Mouse (Mus musculus): Measurements from ENCODE around the gene Stat4. TPM values are rescaled to one million over a fixed set of nuclear protein-coding genes. Genes with fewer than 3 reads are reported as not detected.

Gene Stat4
- total and polyA plus RNA-seq, 3 experiments: 11.4 to 17.5 (median 16.7) TPM

DNA sequence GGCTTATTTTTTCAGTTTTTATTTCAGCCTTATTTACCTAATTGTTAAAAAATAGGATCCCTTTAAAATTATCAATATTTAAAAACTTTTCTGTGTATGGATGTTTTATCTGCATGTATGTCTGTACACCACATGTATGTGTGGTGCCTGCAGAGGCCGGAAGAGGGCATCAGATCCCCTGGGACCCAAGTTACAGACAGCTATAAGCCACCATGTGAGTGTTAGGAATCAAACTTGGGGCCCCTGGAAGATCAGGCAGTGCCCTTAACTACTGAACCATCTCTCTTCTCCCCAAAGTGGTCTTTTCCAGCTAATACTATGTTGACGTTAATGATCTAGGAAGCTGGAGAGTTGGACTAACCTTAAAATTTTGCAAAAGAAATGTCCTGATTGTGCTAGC, 160.5 kb downstream of the Stat4 start:
- peak; percentile 57 for DNase-seq (ENCODE audit: extremely low read depth)
- no peak overlapping the region for H3K4me2 ChIP-seq (ENCODE audit: insufficient read depth, low read depth, poor library complexity, severe bottlenecking)
- dilution Hi-C loops (cut with MboI; ENCODE audit: extremely low pct_ligation_motif_present, extremely low pct_unique_long_range_greater_than_20kb, low sequenced_read_pairs): no loop called here
- no peak overlapping the region for H3K9ac ChIP-seq (ENCODE audit: insufficient read depth, low read depth)
- 0 out of 2 replicates have a peak, but pooled peaks cover 2% of the 10 kb centered on the region for H3K79me2 ChIP-seq (replicated peaks; ENCODE audit: control insufficient read depth, extremely low read depth, insufficient read depth, poor library complexity, severe bottlenecking)
- H3K4me1 ChIP-seq (ENCODE audit: control insufficient read depth in 1 of 2, insufficient read depth in 2 of 2): peaks cover 24 to 83% of the 10 kb centered on the region in 2 experiments
- in situ Hi-C loops (cut with MboI; ENCODE audit: low pct_ligation_motif_present, low pct_unique_long_range_greater_than_20kb, low sequenced_read_pairs): no loop called here
- peak overlapping the region in 1 of 3 experiments; percentile 55 for H3K4me3 ChIP-seq (replicated peaks in 1 of 3; ENCODE audit: low read depth in 2 of 3, low read length in 2 of 3, poor library complexity in 1 of 3)
- no peak overlapping the region for H3K27ac ChIP-seq (ENCODE audit: insufficient read depth, low read depth)
- H3K9me3 ChIP-seq (replicated peaks; ENCODE audit: low read length): no peaks in the 10 kb centered on the region
- H3K27me3 ChIP-seq (replicated peaks): no peaks in the 10 kb centered on the region
- H3K36me3 ChIP-seq (replicated peaks in 1 of 2; ENCODE audit: control insufficient read depth in 1 of 2, insufficient read depth in 1 of 2, low read length in 1 of 2): peaks cover 84 to 87% of the 10 kb centered on the region in 2 experiments
- TF ChIP-seq CTCF (conservative IDR thresholded peaks at IDR 0.05 in 1 of 2, IDR thresholded peaks at IDR 0.05 in 1 of 2; ENCODE audit: low read depth in 2 of 2, low read length in 2 of 2) (peak in 1 of 2 experiments; percentile 35; a peak in 2 of 4 replicates), JUN (IDR thresholded peaks at IDR 0.05; ENCODE audit: insufficient read depth, low read depth, low read length) (no peak), IRF4 (IDR thresholded peaks at IDR 0.05; ENCODE audit: low read depth, low read length) (no peak), CHD2 (IDR thresholded peaks at IDR 0.05; ENCODE audit: low read length) (no peak), NRF1 (IDR thresholded peaks at IDR 0.05; ENCODE audit: low read depth, low read length) (no peak), NELFE (IDR thresholded peaks at IDR 0.05; ENCODE audit: low read depth, low read length) (no peak), ZMIZ1 (IDR thresholded peaks at IDR 0.05; ENCODE audit: low read depth, low read length) (no peak)

- peak overlapping the region in 1 of 3 experiments; percentile 55 for H3K4me3 ChIP-seq (replicated peaks in 1 of 3; ENCODE audit: low read depth in 2 of 3, low read length in 2 of 3, poor library complexity in 1 of 3)
- H3K27ac ChIP-seq (ENCODE audit: insufficient read depth, low read depth): peak overlapping the region; percentile 22; the same call in 1 of the 2 replicates
- no peaks in the 10 kb centered on the region for H3K27me3 ChIP-seq (replicated peaks)
- DNase-seq (ENCODE audit: extremely low read depth): no peak
- peaks cover 21 to 75% of the 10 kb centered on the region in 2 experiments for H3K4me1 ChIP-seq (ENCODE audit: control insufficient read depth in 1 of 2, insufficient read depth in 2 of 2)
- dilution Hi-C loops (cut with MboI; ENCODE audit: extremely low pct_ligation_motif_present, extremely low pct_unique_long_range_greater_than_20kb, low sequenced_read_pairs): no loop called here
- peaks cover 2% of the 10 kb centered on the region; the same call in 1 of the 2 replicates for H3K79me2 ChIP-seq (replicated peaks; ENCODE audit: control insufficient read depth, extremely low read depth, insufficient read depth, poor library complexity, severe bottlenecking)
- no peak overlapping the region for H3K4me2 ChIP-seq (ENCODE audit: insufficient read depth, low read depth, poor library complexity, severe bottlenecking)
- no peaks in the 10 kb centered on the region for H3K9me3 ChIP-seq (replicated peaks; ENCODE audit: low read length)
- in situ Hi-C loops (cut with MboI; ENCODE audit: low pct_ligation_motif_present, low pct_unique_long_range_greater_than_20kb, low sequenced_read_pairs): no loop called here
- TF ChIP-seq USF2 (conservative IDR thresholded peaks at IDR 0.05; ENCODE audit: low read depth, low read length): no peak
- TF ChIP-seq JUND (conservative IDR thresholded peaks at IDR 0.05; ENCODE audit: low read depth, low read length): no peak
- TF ChIP-seq ZC3H11A (IDR thresholded peaks at IDR 0.05; ENCODE audit: low read depth, low read length): no peak
- no peak for TF ChIP-seq ZKSCAN1 (IDR thresholded peaks at IDR 0.05; ENCODE audit: borderline replicate concordance, low read depth, low read length)
- no peak for TF ChIP-seq HCFC1 (IDR thresholded peaks at IDR 0.05; ENCODE audit: low read depth, low read length)
- TF ChIP-seq MYC (IDR thresholded peaks at IDR 0.05; ENCODE audit: low read depth, low read length): no peak
- no peak for TF ChIP-seq RCOR1 (conservative IDR thresholded peaks at IDR 0.05; ENCODE audit: low read depth, low read length)
- no peak for TF ChIP-seq ZMIZ1 (IDR thresholded peaks at IDR 0.05; ENCODE audit: low read depth, low read length)
- no peak for TF ChIP-seq MAFK (IDR thresholded peaks at IDR 0.05; ENCODE audit: insufficient replicate concordance, low read length)
- no peak for TF ChIP-seq CHD2 (IDR thresholded peaks at IDR 0.05; ENCODE audit: low read length)
- TF ChIP-seq NELFE (IDR thresholded peaks at IDR 0.05; ENCODE audit: low read depth, low read length): no peak
- no peak for TF ChIP-seq ETS1 (conservative IDR thresholded peaks at IDR 0.05; ENCODE audit: low read depth, low read length)
- TF ChIP-seq SIN3A (IDR thresholded peaks at IDR 0.05; ENCODE audit: low read length): no peak
- no peak for TF ChIP-seq E2F4 (IDR thresholded peaks at IDR 0.05; ENCODE audit: insufficient replicate concordance, low read depth, low read length)
- peaks cover 87 to 91% of the 10 kb centered on the region in 2 experiments for H3K36me3 ChIP-seq (replicated peaks in 1 of 2; ENCODE audit: control insufficient read depth in 1 of 2, insufficient read depth in 1 of 2, low read length in 1 of 2)
- no peak overlapping the region for H3K9ac ChIP-seq (ENCODE audit: insufficient read depth, low read depth)
These were observed 161.2 kb downstream of the Stat4 start for GRCm38 (mm10) chr1:52148178-52148577.
